Mouse (Mus musculus): ENCODE measurements at regions not wholly inside any gene's neighbourhood (a gene's known extent, or its start where the extent isn't known, plus 50 kb on each side); places are given as distances from the start of the nearest gene placed in this dataset.

- H3K4me2 ChIP-seq (ENCODE audit: low read depth): no peak overlapping the region
- WGBS: 78% methylated on average over 3 of the region's 3 CpGs
- no peak overlapping the region for H3K4me3 ChIP-seq (ENCODE audit: low read depth, low read length)
- H3K9ac ChIP-seq (ENCODE audit: low read length): no peak overlapping the region
- H3K9me3 ChIP-seq (ENCODE audit: control insufficient read depth, low read length): no peaks in the 10 kb centered on the region
- no peak overlapping the region for H3K27ac ChIP-seq (ENCODE audit: low read depth, low read length)
- no peaks in the 10 kb centered on the region for H3K27me3 ChIP-seq (ENCODE audit: control insufficient read depth, insufficient read depth, low read length)
- DNase-seq (ENCODE audit: low spot score) (no peak), ATAC-seq (ENCODE audit: insufficient read depth, low FRiP score, low TSS enrichment) (no peak)
- H3K4me1 ChIP-seq (ENCODE audit: control insufficient read depth, insufficient read depth, low read length): no peaks in the 10 kb centered on the region
- no peaks in the 10 kb centered on the region for H3K36me3 ChIP-seq (ENCODE audit: control insufficient read depth, insufficient read depth, low read length)
Observed at GRCm38 (mm10) chr15:24530065-24530464, 883.5 kb downstream of the Basp1 start.

DNA sequence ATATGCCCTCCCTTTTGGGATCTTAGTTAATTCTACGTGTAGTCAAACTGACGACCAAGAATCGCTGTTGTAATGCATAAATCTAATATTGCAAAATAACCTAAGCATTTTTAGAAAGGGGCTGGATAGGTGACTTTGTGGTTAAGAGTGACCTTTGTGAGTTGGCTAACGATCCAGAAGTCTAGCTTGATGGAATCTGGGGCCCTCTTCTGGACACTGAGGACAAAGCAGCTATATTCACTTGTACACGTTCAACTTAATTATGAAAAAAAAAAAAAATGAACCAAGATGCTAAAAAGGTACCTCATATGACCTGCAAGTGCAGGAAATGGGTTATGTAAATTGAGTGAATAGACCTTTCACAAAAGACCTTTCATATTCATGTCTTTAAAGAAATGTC lies 886.2 kb downstream of the Basp1 start:
- no peak overlapping the region for H3K9ac ChIP-seq (ENCODE audit: low read length)
- 77% methylated on average over 5 of the region's 5 CpGs for WGBS
- no peak overlapping the region for H3K4me2 ChIP-seq (ENCODE audit: low read depth)
- ATAC-seq (ENCODE audit: insufficient read depth, low FRiP score, low TSS enrichment) (no peak), DNase-seq (ENCODE audit: low spot score) (no peak)
- no peaks in the 10 kb centered on the region for H3K9me3 ChIP-seq (ENCODE audit: control insufficient read depth, low read length)
- no peak overlapping the region for H3K27ac ChIP-seq (ENCODE audit: low read depth, low read length)
- no peak overlapping the region for H3K4me3 ChIP-seq (ENCODE audit: low read depth, low read length)
- H3K36me3 ChIP-seq (ENCODE audit: control insufficient read depth, insufficient read depth, low read length): no peaks in the 10 kb centered on the region
- H3K4me1 ChIP-seq (ENCODE audit: control insufficient read depth, insufficient read depth, low read length): no peaks in the 10 kb centered on the region
- no peaks in the 10 kb centered on the region for H3K27me3 ChIP-seq (ENCODE audit: control insufficient read depth, insufficient read depth, low read length)

- H3K9ac ChIP-seq (ENCODE audit: low read length): no peak overlapping the region
- no peaks in the 10 kb centered on the region for H3K4me1 ChIP-seq (ENCODE audit: control insufficient read depth, insufficient read depth, low read length)
- H3K27ac ChIP-seq (ENCODE audit: low read depth, low read length): no peak overlapping the region
- no peak overlapping the region for H3K4me2 ChIP-seq (ENCODE audit: low read depth)
- H3K9me3 ChIP-seq (ENCODE audit: control insufficient read depth, low read length): no peaks in the 10 kb centered on the region
- no peak for ATAC-seq (ENCODE audit: insufficient read depth, low FRiP score, low TSS enrichment)
- 85% methylated on average over 9 of the region's 9 CpGs for WGBS
- no peak overlapping the region for H3K4me3 ChIP-seq (ENCODE audit: low read depth, low read length)
- no peak for DNase-seq (ENCODE audit: low spot score)
- H3K36me3 ChIP-seq (ENCODE audit: control insufficient read depth, insufficient read depth, low read length): no peaks in the 10 kb centered on the region
- no peaks in the 10 kb centered on the region for H3K27me3 ChIP-seq (ENCODE audit: control insufficient read depth, insufficient read depth, low read length)
Observed at GRCm38 (mm10) chr15:24513926-24514325, 899.6 kb downstream of the Basp1 start.

DNA sequence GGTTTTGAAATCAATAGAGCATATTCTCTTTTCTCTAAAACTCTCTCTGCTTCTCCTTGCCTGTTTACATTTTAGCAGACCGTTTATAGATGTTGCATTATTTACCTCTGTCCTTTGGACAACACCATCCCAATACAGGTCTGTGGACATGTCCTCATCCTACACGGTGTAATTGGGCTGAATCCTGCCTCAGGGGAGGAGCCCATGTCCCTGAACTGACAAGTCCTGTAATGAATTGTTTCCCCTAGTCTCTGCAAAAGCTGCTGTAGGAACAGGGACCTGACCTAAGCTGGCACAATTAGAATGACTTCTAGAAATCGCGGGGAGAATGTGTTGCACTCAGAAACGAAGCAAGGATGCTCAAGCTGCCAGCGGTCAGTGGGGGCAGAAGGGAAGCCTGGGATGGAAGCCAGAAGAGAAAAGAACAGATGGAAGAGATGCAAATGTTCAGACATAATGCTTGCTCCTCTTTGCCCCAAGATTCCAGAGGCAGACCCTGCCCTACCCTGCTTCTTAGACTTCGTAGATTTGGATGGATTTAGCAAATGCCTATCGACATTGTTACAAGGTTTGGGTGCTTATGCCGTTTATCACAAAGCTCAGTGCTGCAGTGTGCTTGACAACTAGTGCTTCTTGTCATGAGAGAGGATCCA lies 911.5 kb downstream of the Basp1 start:
- no peaks in the 10 kb centered on the region for H3K36me3 ChIP-seq (ENCODE audit: control insufficient read depth, insufficient read depth, low read length)
- ATAC-seq (ENCODE audit: insufficient read depth, low FRiP score, low TSS enrichment) (no peak), DNase-seq (ENCODE audit: low spot score) (no peak)
- no peak overlapping the region for H3K4me3 ChIP-seq (ENCODE audit: low read depth, low read length)
- H3K4me1 ChIP-seq (ENCODE audit: control insufficient read depth, insufficient read depth, low read length): no peaks in the 10 kb centered on the region
- H3K27ac ChIP-seq (ENCODE audit: low read depth, low read length): no peak overlapping the region
- no peak overlapping the region for H3K4me2 ChIP-seq (ENCODE audit: low read depth)
- H3K27me3 ChIP-seq (ENCODE audit: control insufficient read depth, insufficient read depth, low read length): no peaks in the 10 kb centered on the region
- 80% methylated on average over 9 of the region's 9 CpGs for WGBS
- H3K9ac ChIP-seq (ENCODE audit: low read length): no peak overlapping the region
- H3K9me3 ChIP-seq (ENCODE audit: control insufficient read depth, low read length): no peaks in the 10 kb centered on the region

- WGBS: 89% methylated on average over 2 of the region's 2 CpGs
Observed at GRCm38 (mm10) chr15:24486235-24486634, 927.3 kb downstream of the Basp1 start.

DNA sequence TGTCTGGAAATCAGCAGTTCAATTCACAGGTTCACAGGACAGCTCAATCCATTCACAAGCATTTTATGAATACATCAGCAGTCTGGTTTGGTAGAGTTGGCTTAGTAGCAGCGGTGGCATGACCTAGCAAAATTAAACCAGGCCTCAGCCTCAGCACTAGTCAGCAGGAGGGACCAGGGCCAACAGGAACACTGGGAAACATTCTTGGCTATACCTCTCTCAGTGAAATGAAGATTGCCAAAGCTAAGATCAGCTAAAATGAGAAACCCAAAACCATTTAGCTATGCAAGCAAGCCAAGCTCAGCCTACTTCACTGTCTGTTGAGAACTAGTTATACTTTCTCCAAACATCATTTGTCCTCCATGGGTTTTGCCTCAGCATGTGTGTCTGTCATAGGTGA lies 945.3 kb downstream of the Basp1 start:
- H3K4me2 ChIP-seq (ENCODE audit: low read depth): no peak overlapping the region
- 81% methylated on average over 1 of the region's 1 CpGs for WGBS
- no peaks in the 10 kb centered on the region for H3K9me3 ChIP-seq (ENCODE audit: control insufficient read depth, low read length)

More at GRCm38 (mm10) chr15:24486235-24486634, 927.3 kb downstream of the Basp1 start:
- Histone ChIP-seq H3K9me3 (ENCODE audit: control insufficient read depth, low read length) (no peaks in the 10 kb centered on the region), H3K27me3 (ENCODE audit: control insufficient read depth, insufficient read depth, low read length) (no peaks in the 10 kb centered on the region), H3K9ac (ENCODE audit: low read length) (no peak overlapping the region), H3K4me1 (ENCODE audit: control insufficient read depth, insufficient read depth, low read length) (no peaks in the 10 kb centered on the region), H3K36me3 (ENCODE audit: control insufficient read depth, insufficient read depth, low read length) (no peaks in the 10 kb centered on the region), H3K4me2 (ENCODE audit: low read depth) (no peak overlapping the region), H3K27ac (ENCODE audit: low read depth, low read length) (no peak overlapping the region), H3K4me3 (ENCODE audit: low read depth, low read length) (no peak overlapping the region)
- ATAC-seq (ENCODE audit: insufficient read depth, low FRiP score, low TSS enrichment) (no peak), DNase-seq (ENCODE audit: low spot score) (no peak)

DNA sequence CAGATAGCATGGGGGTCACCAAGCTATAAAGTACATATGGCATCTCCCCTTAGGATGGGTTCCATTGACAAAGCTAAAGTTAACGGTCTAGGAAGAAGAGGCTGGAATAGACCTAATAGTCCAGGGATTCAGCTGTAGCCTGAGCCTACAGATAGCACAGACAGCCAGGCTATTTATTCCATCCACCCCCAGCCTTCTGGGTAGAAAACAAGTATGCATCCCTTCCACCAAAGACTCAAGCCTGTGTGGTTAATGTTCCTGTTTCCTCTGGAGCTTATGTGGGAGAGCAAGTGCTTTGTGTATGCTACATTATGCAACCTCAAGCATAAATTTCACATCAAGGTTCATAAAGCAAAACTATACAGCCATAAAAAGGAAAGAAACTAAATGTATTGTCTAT lies 955.8 kb downstream of the Basp1 start:
- Histone ChIP-seq H3K9me3 (ENCODE audit: control insufficient read depth, low read length) (no peaks in the 10 kb centered on the region), H3K4me1 (ENCODE audit: control insufficient read depth, insufficient read depth, low read length) (no peaks in the 10 kb centered on the region), H3K36me3 (ENCODE audit: control insufficient read depth, insufficient read depth, low read length) (no peaks in the 10 kb centered on the region), H3K4me2 (ENCODE audit: low read depth) (no peak overlapping the region), H3K27me3 (ENCODE audit: control insufficient read depth, insufficient read depth, low read length) (no peaks in the 10 kb centered on the region), H3K27ac (ENCODE audit: low read depth, low read length) (no peak overlapping the region), H3K9ac (ENCODE audit: low read length) (no peak overlapping the region), H3K4me3 (ENCODE audit: low read depth, low read length) (no peak overlapping the region)
- no peak for ATAC-seq (ENCODE audit: insufficient read depth, low FRiP score, low TSS enrichment)
- no peak for DNase-seq (ENCODE audit: low spot score)
- 82% methylated on average over 1 of the region's 1 CpGs for WGBS

More for the DNA sequence above, 945.3 kb downstream of the Basp1 start:
- ATAC-seq (ENCODE audit: insufficient read depth, low FRiP score, low TSS enrichment) (no peak), DNase-seq (ENCODE audit: low spot score) (no peak)
- no peaks in the 10 kb centered on the region for H3K4me1 ChIP-seq (ENCODE audit: control insufficient read depth, insufficient read depth, low read length)
- no peaks in the 10 kb centered on the region for H3K36me3 ChIP-seq (ENCODE audit: control insufficient read depth, insufficient read depth, low read length)
- no peak overlapping the region for H3K4me3 ChIP-seq (ENCODE audit: low read depth, low read length)
- H3K9ac ChIP-seq (ENCODE audit: low read length): no peak overlapping the region
- H3K27ac ChIP-seq (ENCODE audit: low read depth, low read length): no peak overlapping the region
- no peaks in the 10 kb centered on the region for H3K27me3 ChIP-seq (ENCODE audit: control insufficient read depth, insufficient read depth, low read length)

- no peaks in the 10 kb centered on the region for H3K27me3 ChIP-seq (ENCODE audit: control insufficient read depth, insufficient read depth, low read length)
- no peak overlapping the region for H3K27ac ChIP-seq (ENCODE audit: low read depth, low read length)
- no peaks in the 10 kb centered on the region for H3K9me3 ChIP-seq (ENCODE audit: control insufficient read depth, low read length)
- WGBS: 86% methylated on average over 1 of the region's 1 CpGs
- H3K36me3 ChIP-seq (ENCODE audit: control insufficient read depth, insufficient read depth, low read length): no peaks in the 10 kb centered on the region
- no peak overlapping the region for H3K4me3 ChIP-seq (ENCODE audit: low read depth, low read length)
- H3K9ac ChIP-seq (ENCODE audit: low read length): no peak overlapping the region
- H3K4me2 ChIP-seq (ENCODE audit: low read depth): no peak overlapping the region
- ATAC-seq (ENCODE audit: insufficient read depth, low FRiP score, low TSS enrichment) (no peak), DNase-seq (ENCODE audit: low spot score) (no peak)
- H3K4me1 ChIP-seq (ENCODE audit: control insufficient read depth, insufficient read depth, low read length): no peaks in the 10 kb centered on the region
Observed at GRCm38 (mm10) chr15:24433083-24433482, 980.5 kb downstream of the Basp1 start.

DNA sequence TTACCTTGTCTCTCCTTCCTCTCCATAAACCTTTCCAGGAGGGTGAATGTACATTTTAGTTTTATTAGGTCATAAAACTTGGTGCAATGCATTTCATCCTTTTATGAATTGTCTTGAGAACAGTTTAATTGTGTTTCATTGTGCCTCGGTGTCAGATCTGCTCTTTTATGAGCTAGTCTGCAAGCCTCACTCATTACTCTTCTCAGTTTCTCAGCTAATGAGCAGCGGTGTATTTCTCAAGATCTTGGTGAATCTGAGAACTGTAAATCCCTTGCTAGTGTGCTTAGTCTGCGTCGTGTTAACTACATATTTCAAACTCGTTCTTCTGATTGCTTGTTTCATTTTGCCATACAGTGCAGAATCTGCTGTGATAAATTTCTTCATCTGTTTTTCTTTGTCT lies 984.4 kb downstream of the Basp1 start:
- DNase-seq (ENCODE audit: low spot score): no peak
- no peak overlapping the region for H3K4me3 ChIP-seq (ENCODE audit: low read depth, low read length)
- no peaks in the 10 kb centered on the region for H3K36me3 ChIP-seq (ENCODE audit: control insufficient read depth, insufficient read depth, low read length)
- no peaks in the 10 kb centered on the region for H3K9me3 ChIP-seq (ENCODE audit: control insufficient read depth, low read length)
- H3K4me1 ChIP-seq (ENCODE audit: control insufficient read depth, insufficient read depth, low read length): no peaks in the 10 kb centered on the region
- H3K4me2 ChIP-seq (ENCODE audit: low read depth): no peak overlapping the region
- no peak overlapping the region for H3K27ac ChIP-seq (ENCODE audit: low read depth, low read length)
- H3K9ac ChIP-seq (ENCODE audit: low read length): no peak overlapping the region
- WGBS: 59% methylated on average over 5 of the region's 5 CpGs
- no peaks in the 10 kb centered on the region for H3K27me3 ChIP-seq (ENCODE audit: control insufficient read depth, insufficient read depth, low read length)
- no peak for ATAC-seq (ENCODE audit: insufficient read depth, low FRiP score, low TSS enrichment)

All from neural tube, embryonic 11.5 days (tissue).